Mouse (Mus musculus) olfactory bulb, adult 2 months (tissue): ENCODE results near the gene Atp5d. TPM values are rescaled to one million over a fixed set of nuclear protein-coding genes. Genes with fewer than 3 reads are reported as not detected.

Experiments used
- H3K27ac ChIP-seq: fragments of 200-500 bp; 2 replicates; pipeline ENCODE4 v1.5.1; 2012; ENCODE audit warnings: low read depth, low read length; ENCODE audit not compliant: insufficient read depth
- H3K4me1 ChIP-seq: fragments of 200-500 bp; 2 replicates; pipeline ENCODE4 v1.6.1; 2012; ENCODE audit warnings: low read length; ENCODE audit not compliant: control insufficient read depth, insufficient read depth
- H3K4me3 ChIP-seq: fragments of 200-500 bp; 2 replicates; pipeline ENCODE4 v1.5.1; 2012; ENCODE audit warnings: mild to moderate bottlenecking, low read depth, low read length, moderate library complexity; ENCODE audit not compliant: insufficient read depth
- CTCF ChIP-seq: fragments of 200-500 bp; IDR thresholded peaks from 2 replicates; pipeline ENCODE4 v1.5.1; 2012; ENCODE audit warnings: low read depth, mild to moderate bottlenecking, low read length, moderate library complexity; ENCODE audit not compliant: insufficient read depth
- POLR2A ChIP-seq: fragments of 200-500 bp; IDR thresholded peaks from 2 replicates; pipeline ENCODE4 v1.6.1; 2012; ENCODE audit warnings: mild to moderate bottlenecking, low read depth, low read length, moderate library complexity; ENCODE audit not compliant: insufficient read depth
- WGBS: fragments of 180-500 bp; shearing (Covaris S2); methylation state at CpG from one replicate; pipeline ENCODE4 v1.1.7; 2018; 5-methylcytosine and 5-hydroxymethylcytosine counted together
- polyA plus RNA-seq: library from polyadenylated mRNA; stranded (reverse); fragments of >200 nt; gene quantifications from 2 replicates; pipeline ENCODE4 v1.2.4, GENCODE M21; 2012; ENCODE audit warnings: low replicate concordance; ENCODE audit not compliant: missing spikeins, insufficient read depth, insufficient read length

The Atp5d gene
- polyA plus RNA-seq, 1 experiment, result not detected

DNA sequence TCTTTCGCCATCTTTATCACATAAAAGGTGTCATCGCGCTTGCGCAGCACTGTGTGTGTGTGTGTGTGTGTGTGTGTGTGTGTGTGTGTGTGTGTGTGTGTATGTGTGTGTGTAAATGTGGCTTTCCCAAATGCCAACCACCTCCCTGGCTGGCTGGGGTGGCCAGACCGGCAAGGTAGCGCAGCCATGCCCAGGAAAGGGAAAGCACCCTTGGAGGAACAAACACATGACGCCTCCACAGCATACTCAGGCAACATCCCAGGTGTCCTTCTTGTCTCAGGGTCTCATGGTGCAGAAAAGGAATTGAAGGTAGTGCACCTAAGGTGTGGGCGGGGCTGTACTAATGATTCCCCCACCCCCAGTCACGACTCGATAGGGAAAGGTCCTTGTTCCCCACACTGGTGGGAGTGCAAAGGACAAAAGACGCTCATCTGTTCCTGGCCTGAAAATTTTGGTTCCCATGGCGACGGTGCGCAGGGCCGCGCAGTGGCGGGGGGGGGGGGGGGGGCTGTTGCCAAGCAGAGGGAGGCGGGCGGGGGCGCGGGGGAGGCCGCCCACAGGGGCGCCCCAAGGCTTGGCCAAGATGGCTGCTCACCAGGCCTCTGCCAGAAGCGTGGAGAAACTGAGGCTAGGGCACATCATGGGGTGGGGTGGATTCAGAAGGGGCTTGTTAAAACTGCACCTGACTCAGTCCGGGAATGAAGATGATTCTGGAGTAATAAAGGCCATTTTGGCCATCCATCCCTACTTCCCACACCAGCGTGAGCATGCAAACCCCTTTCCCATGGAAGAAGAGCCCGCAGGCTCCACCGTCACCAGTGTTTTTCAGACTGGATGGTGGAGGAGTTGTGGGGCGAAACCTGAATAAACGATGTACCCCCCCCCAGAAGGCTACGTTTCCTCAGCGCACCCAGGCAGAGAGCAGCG, 543 bp upstream of the Atp5d start:
- H3K4me1 ChIP-seq, result peaks cover 39% of the 10 kb centered on the region
- peak overlapping the region; percentile 89 for H3K4me3 ChIP-seq
- WGBS, result 3% methylated on average over 33 of the region's 33 CpGs
- TF ChIP-seq CTCF (no peak), POLR2A (no peak; the same call in 1 of the 2 replicates)
- H3K27ac ChIP-seq, result peak overlapping the region; percentile 99

DNA sequence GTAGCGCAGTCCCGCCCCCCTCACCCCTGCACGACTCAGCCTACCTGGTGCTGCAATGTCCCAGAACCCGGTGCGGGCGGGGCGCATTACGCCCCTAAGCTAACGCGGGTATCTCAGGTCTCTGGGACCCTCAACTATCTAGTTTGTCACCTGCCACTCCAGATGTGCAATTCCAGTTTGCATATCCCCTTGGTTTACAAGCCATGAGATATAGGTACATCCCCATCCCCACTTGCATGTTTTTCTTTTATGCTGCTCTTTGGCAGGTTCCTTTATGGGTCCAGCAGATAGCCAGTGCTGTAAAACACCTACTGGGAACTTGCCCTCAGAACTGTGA, 975 bp downstream of the Atp5d start:
- Histone ChIP-seq H3K4me3 (peak overlapping the region; percentile 89), H3K4me1 (peaks cover 42% of the 10 kb centered on the region), H3K27ac (peak overlapping the region; percentile 0; the same call in 1 of the 2 replicates)
- no peak for TF ChIP-seq CTCF
- TF ChIP-seq POLR2A, result no peak
- 2% methylated on average over 10 of the region's 10 CpGs for WGBS

DNA sequence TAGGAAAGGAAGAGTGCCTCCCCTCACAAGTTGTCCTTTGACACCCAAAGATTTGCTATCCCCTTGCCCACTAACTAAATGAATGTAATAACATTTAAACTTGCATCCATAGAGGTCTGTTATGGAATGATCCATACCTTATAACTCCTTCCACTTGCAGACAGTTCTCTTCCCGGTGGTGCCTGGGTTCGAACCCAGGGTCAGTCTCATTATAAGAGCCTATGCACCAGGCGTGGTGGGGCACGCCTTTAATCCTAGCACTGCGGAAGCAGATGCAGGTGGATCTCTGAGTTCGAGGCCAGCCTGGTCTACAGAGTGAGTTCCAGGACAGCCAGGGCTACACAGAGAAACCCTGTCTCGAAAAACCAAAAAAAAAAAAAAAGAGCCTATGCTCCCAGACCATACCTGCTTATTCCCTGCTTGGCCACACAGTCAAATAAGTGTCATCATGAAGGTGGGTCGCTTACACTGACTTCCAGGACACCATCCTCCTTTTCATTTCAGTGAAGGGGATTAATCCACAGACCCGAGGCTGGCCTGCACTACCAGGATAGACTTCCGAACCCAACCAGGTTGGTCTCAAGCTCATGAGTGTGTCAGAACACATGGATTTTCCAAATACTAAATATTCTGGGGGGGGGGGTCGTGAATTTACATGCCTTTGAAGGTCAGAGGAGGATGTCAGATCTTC, 1.7 kb downstream of the Atp5d start:
- TF ChIP-seq CTCF (no peak), POLR2A (no peak)
- Histone ChIP-seq H3K27ac (no peak overlapping the region), H3K4me3 (no peak overlapping the region), H3K4me1 (peaks cover 43% of the 10 kb centered on the region)
- 77% methylated on average over 11 of the region's 11 CpGs for whole genome bisulfite sequencing

DNA sequence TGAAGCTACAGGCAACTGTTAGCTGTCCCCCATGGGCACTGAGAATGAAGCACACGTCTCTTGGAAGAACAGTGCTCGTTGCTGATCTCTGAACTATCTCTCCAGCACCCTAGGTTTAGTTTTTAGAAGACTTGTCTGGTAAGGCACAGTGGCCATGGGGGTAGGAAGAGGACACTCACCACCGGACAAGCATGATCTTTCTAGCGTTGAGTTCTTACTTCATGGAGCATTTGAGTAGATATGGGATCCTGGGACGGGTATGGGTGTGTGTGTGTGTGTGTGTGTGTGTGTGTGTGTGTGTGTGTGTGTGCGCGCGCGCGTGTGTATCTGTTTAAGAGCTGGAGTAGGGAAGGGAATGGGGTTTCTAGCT, 2.2 kb downstream of the Atp5d start, which contains the start of gene Cbarp:
TSS of gene Cbarp (minus strand) at position 170 of the 370 bp plus-strand sequence.
- Histone ChIP-seq H3K27ac (peak within 1 kb of the TSS; percentile 99), H3K4me1 (peaks cover 48% of the 10 kb centered on the region), H3K4me3 (peak within 1 kb of the TSS; percentile 38)
- TF ChIP-seq CTCF (no peak), POLR2A (no peak)
- 80% methylated on average over 10 of the region's 10 CpGs for WGBS

DNA sequence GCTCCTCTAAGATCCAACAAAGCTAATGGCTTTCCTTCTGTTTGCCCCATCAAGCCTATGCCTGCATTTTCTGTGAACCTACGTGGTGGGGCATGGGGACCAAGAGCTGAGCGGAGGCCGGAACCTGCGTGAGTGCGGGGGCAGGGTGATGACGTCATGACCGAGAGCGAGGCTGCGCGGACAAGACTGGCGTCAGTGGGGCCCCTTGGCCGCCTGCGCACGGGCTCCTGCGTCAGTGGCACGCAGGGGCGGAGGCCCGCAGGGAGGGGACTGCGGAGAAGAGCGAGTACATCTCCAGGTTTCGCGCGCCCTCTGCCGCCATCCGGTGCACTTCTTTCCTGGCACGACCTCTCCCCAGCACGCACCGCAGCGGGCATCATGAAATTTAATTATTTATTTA, 2.8 kb downstream of the Atp5d start:
- peak overlapping the region; percentile 38 for H3K4me3 ChIP-seq
- TF ChIP-seq POLR2A, result peak; percentile 38; the same call in 1 of the 2 replicates
- TF ChIP-seq CTCF, result peak; percentile 56; the same call in 1 of the 2 replicates
- peak overlapping the region; percentile 99 for H3K27ac ChIP-seq
- H3K4me1 ChIP-seq, result peaks cover 53% of the 10 kb centered on the region
- WGBS, result under 1% methylated on average over 29 of the region's 29 CpGs

DNA sequence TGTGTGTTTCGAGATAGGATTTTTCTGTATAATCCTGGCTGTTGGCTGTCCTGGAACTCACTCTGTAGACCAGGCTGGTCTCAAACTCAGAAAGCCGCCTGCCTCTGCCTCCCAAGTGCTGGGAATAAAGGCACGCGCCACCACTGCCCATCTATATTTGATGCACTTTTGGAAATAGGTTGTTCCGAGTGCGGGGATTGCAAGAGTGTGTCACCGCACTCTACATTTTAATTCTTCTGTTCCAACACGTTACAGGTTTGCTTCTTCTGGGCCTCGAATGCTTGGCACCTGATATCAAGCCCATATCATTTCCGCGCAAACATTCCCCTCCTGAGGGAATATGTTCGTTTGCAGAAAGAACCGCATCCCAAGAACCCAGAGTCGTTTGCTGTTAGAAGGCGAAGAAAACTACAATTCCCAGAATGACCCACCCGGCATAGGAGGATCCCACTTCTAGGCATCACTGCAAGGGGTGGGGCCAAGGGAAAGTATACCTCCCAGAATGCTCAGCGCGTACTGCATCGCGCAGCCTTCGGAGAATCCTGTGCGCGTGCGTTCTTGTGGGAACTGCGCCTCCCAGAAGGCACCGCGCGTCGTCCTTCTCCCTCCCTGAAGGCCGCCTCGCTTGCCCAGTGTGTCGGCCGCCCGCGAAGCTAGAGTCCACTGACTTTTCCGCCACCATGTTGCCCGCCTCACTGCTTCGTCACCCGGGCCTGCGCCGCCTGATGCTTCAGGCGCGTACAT, 3.5 kb downstream of the Atp5d start:
- no peak for TF ChIP-seq CTCF
- peak; percentile 87 for TF ChIP-seq POLR2A
- Histone ChIP-seq H3K4me1 (peaks cover 53% of the 10 kb centered on the region), H3K4me3 (peak overlapping the region; percentile 73), H3K27ac (peak overlapping the region; percentile 99)
- WGBS, result under 1% methylated on average over 43 of the region's 43 CpGs

DNA sequence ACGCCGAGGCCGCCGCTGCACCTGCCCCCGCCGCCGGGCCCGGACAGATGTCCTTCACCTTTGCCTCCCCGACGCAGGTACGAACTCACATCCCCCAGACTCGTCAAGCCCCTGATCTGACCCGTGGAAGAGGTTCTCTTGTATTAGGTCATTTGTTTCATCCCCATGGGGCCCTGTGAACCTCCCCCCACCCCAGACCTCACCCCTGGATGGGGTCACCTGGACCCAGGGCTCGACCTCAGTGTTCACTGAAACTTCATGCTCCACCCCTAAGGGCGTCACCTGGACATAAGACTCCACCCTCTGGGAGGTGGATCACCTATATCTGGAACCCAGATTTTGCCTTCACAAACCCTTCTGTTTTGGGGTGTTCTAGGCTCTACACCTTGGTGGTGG, 4.1 kb downstream of the Atp5d start:
- peak overlapping the region; percentile 85 for H3K27ac ChIP-seq
- 1% methylated on average over 15 of the region's 15 CpGs for WGBS
- peaks cover 54% of the 10 kb centered on the region for H3K4me1 ChIP-seq
- H3K4me3 ChIP-seq, result peak overlapping the region; percentile 73
- TF ChIP-seq POLR2A (no peak), CTCF (no peak)

DNA sequence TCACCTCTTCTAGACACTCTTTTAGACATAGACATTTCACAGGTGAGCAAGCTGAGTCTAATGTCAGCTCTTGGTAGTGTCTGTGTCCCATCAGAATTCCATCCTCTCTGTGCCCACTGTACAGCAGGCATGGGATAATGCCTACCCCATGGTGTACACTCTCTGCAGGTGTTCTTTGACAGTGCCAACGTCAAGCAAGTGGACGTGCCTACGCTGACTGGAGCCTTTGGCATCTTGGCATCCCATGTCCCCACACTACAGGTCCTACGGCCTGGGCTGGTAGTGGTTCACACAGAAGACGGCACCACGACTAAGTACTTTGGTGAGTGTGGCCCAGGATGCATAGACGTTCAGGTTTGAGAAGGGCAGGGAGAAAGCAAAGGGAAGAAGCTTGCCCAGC, 5.2 kb downstream of the Atp5d start:
- H3K27ac ChIP-seq, result no peak overlapping the region
- peaks cover 55% of the 10 kb centered on the region for H3K4me1 ChIP-seq
- no peak overlapping the region for H3K4me3 ChIP-seq
- 78% methylated on average over 7 of the region's 7 CpGs for WGBS
- TF ChIP-seq POLR2A (no peak), CTCF (no peak)

DNA sequence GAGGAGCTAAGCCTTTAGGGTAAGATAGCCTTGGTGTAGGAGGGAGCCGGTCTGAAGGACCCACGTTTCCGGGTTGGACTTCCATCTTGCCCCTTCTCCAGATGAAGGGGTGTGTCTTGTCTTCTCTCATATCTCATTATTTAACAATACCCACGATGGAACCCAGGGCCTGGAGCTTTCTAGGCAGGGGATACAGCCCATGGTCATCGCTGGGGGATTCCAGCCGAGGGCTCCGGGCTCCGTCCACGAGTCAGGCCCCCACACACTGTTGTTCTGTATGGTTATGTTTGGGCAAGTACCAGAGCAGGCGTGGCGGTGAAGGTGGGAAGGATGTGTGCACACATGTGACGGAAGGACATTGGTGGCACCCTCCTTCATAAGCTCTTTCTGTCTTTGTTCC, 5.7 kb downstream of the Atp5d start:
- no peak overlapping the region for H3K4me3 ChIP-seq
- TF ChIP-seq CTCF, result no peak
- TF ChIP-seq POLR2A, result no peak
- WGBS, result 89% methylated on average over 12 of the region's 12 CpGs
- peaks cover 52% of the 10 kb centered on the region for H3K4me1 ChIP-seq
- no peak overlapping the region for H3K27ac ChIP-seq
